Mouse (Mus musculus) CH12.LX (cell line): Measurements from ENCODE around the gene Lhb. TPM values are rescaled to one million over a fixed set of nuclear protein-coding genes. Genes with fewer than 3 reads are reported as not detected.

Experiments
- DNase-seq: peaks from one replicate; pipeline ENCODE4 v3.0.0-alpha.2; 2013; ENCODE audit errors: extremely low read depth
- H3K27ac ChIP-seq: 2 replicates; pipeline ENCODE4 v1.5.1; 2012; ENCODE audit warnings: low read depth, mild to moderate bottlenecking, control low read depth, moderate library complexity; ENCODE audit not compliant: insufficient read depth
- H3K27me3 ChIP-seq: replicated peaks from 2 replicates; pipeline ENCODE3; 2012; ENCODE audit warnings: inconsistent platforms
- H3K36me3 ChIP-seq, 2 experiments: replicated peaks in 1 of 2; 2 replicates each; pipeline versions ENCODE3 to v1.6.1; 2012; ENCODE audit warnings: inconsistent platforms in 1 of 2, low read length in 1 of 2, mild to moderate bottlenecking in 1 of 2, mixed read lengths in 1 of 2, moderate library complexity in 1 of 2; ENCODE audit not compliant: control insufficient read depth in 1 of 2, insufficient read depth in 1 of 2
- H3K4me1 ChIP-seq, 2 experiments: 2 replicates each; pipeline ENCODE4 v1.6.1; 2012; ENCODE audit warnings: inconsistent platforms in 1 of 2, moderate library complexity in 1 of 2; ENCODE audit not compliant: insufficient read depth in 2 of 2, control insufficient read depth in 1 of 2
- H3K4me2 ChIP-seq: 2 replicates; pipeline ENCODE4 v1.6.1; 2012; ENCODE audit warnings: low read depth, mild to moderate bottlenecking, control low read depth; ENCODE audit not compliant: poor library complexity, insufficient read depth, severe bottlenecking
- H3K4me3 ChIP-seq, 3 experiments: fragments of 150-350 bp in 1 of 3; sonication (generic) in 1 of 3; replicated peaks in 1 of 3; 2 replicates each; pipeline versions ENCODE3 to v1.5.1; 2011 to 2012; ENCODE audit warnings: low read depth in 2 of 3, low read length in 2 of 3, mild to moderate bottlenecking in 2 of 3, moderate library complexity in 2 of 3, control low read depth in 1 of 3, improper control_type of control experiment in 1 of 3, inconsistent platforms in 1 of 3, mixed read lengths in 1 of 3; ENCODE audit not compliant: poor library complexity in 1 of 3
- H3K79me2 ChIP-seq: replicated peaks from 2 replicates; pipeline ENCODE4 v1.6.1; 2012; ENCODE audit warnings: mild to moderate bottlenecking, moderate library complexity; ENCODE audit not compliant: control insufficient read depth, poor library complexity, insufficient read depth, severe bottlenecking; ENCODE audit errors: extremely low read depth
- H3K9ac ChIP-seq: 2 replicates; pipeline ENCODE4 v1.6.1; 2012; ENCODE audit warnings: low read depth, mild to moderate bottlenecking, control low read depth, moderate library complexity; ENCODE audit not compliant: insufficient read depth
- H3K9me3 ChIP-seq: replicated peaks from 2 replicates; pipeline ENCODE3; 2012; ENCODE audit warnings: low read length, inconsistent platforms, mixed read lengths
- CHD1 ChIP-seq: IDR thresholded peaks from 2 replicates; pipeline ENCODE4 v1.6.1; 2012; ENCODE audit warnings: low read depth, low read length, improper control_type of control experiment, inconsistent platforms
- CHD2 ChIP-seq: IDR thresholded peaks from 2 replicates; pipeline ENCODE4 v1.6.1; 2011; ENCODE audit warnings: low read length, improper control_type of control experiment
- CTCF ChIP-seq, 2 experiments: IDR thresholded peaks in 1 of 2; conservative IDR thresholded peaks in 1 of 2; 2 replicates each; pipeline ENCODE4 v1.5.1; 2011 to 2012; ENCODE audit warnings: low read depth in 2 of 2, low read length in 2 of 2, improper control_type of control experiment in 1 of 2, inconsistent platforms in 1 of 2, mild to moderate bottlenecking in 1 of 2, moderate library complexity in 1 of 2
- ELF1 ChIP-seq: IDR thresholded peaks from 2 replicates; pipeline ENCODE4 v1.6.1; 2014; ENCODE audit warnings: low read depth, mild to moderate bottlenecking, inconsistent platforms, low read length, improper control_type of control experiment
- EP300 ChIP-seq: IDR thresholded peaks from 2 replicates; pipeline ENCODE4 v1.6.1; 2011; ENCODE audit warnings: low read length, improper control_type of control experiment
- HCFC1 ChIP-seq: IDR thresholded peaks from 2 replicates; pipeline ENCODE4 v1.6.1; 2012; ENCODE audit warnings: low read depth, mild to moderate bottlenecking, inconsistent platforms, low read length, improper control_type of control experiment
- PAX5 ChIP-seq: IDR thresholded peaks from 2 replicates; pipeline ENCODE4 v1.6.1; 2012; ENCODE audit warnings: low read length, inconsistent platforms, mixed read lengths
- POLR2A ChIP-seq: IDR thresholded peaks from 2 replicates; pipeline ENCODE4 v1.6.1; 2011; ENCODE audit warnings: low read depth, mild to moderate bottlenecking, improper control_type of control experiment, low read length
- POLR2AphosphoS2 ChIP-seq: IDR thresholded peaks from 2 replicates; pipeline ENCODE4 v1.6.1; 2011; ENCODE audit warnings: low read depth, low read length, improper control_type of control experiment
- RAD21 ChIP-seq: IDR thresholded peaks from 2 replicates; pipeline ENCODE4 v1.6.1; 2011; ENCODE audit warnings: low read depth, mild to moderate bottlenecking, low read length, improper control_type of control experiment, moderate library complexity
- SIN3A ChIP-seq: IDR thresholded peaks from 2 replicates; pipeline ENCODE4 v1.6.1; 2012; ENCODE audit warnings: low read length, improper control_type of control experiment, inconsistent platforms
- USF2 ChIP-seq: conservative IDR thresholded peaks from 2 replicates; pipeline ENCODE4 v1.6.1; 2011; ENCODE audit warnings: low read depth, low read length, improper control_type of control experiment
- ZKSCAN1 ChIP-seq: IDR thresholded peaks from 2 replicates; pipeline ENCODE4 v1.6.1; 2012; ENCODE audit warnings: low read depth, inconsistent platforms, low read length, improper control_type of control experiment, borderline replicate concordance
- ZNF384 ChIP-seq: IDR thresholded peaks from 2 replicates; pipeline ENCODE4 v1.6.1; 2012; ENCODE audit warnings: low read depth, low read length, improper control_type of control experiment, inconsistent platforms
- dilution Hi-C: fragments of 300-500 bp; cut with MboI; formaldehyde crosslinking; loops from 2 replicates; pipeline ENCODE4 v1.14.3; 2020; ENCODE audit warnings: low sequenced_read_pairs; ENCODE audit not compliant: extremely low pct_unique_long_range_greater_than_20kb, extremely low pct_ligation_motif_present
- in situ Hi-C: fragments of 300-500 bp; cut with MboI; formaldehyde crosslinking; loops from 3 replicates; pipeline ENCODE4 v1.14.3; 2019; ENCODE audit warnings: low sequenced_read_pairs, low pct_ligation_motif_present, low pct_unique_long_range_greater_than_20kb, mixed read lengths
- polyA plus RNA-seq: library from polyadenylated mRNA; unstranded; fragments of >175 nt; gene quantifications from 2 replicates; pipeline ENCODE4 v1.2.1, GENCODE M21; 2012; ENCODE audit warnings: low read depth; ENCODE audit not compliant: insufficient read length
- total RNA-seq, 2 experiments: library from RNA; depleted of rRNA; stranded (reverse); fragments of 300-350 nt in 1 of 2; fragments of >200 nt in 1 of 2; gene quantifications; 2 replicates each; pipeline ENCODE4 v1.2.3; 2012 to 2014

Lhb gene
- total and polyA plus RNA-seq, 3 experiments: not detected

GRCm38 (mm10) chr7:45437521-45438276, 17.1 kb downstream of the Lhb start, which contains the start of gene Ruvbl2:
Gene Ruvbl2 (minus strand): TSS chr7:45438096.
- H3K4me1 ChIP-seq: peaks cover 2 to 37% of the 10 kb centered on the region in 2 experiments; a peak in 3 of 4 replicates
- no peak for DNase-seq
- dilution Hi-C loops (no loop called here), in situ Hi-C loops (no loop called here)
- no peak within 1 kb of the TSS for H3K4me3 ChIP-seq
- no peak within 1 kb of the TSS for H3K9ac ChIP-seq
- TF ChIP-seq CTCF (conservative IDR thresholded peaks at IDR 0.05 in 1 of 2, IDR thresholded peaks at IDR 0.05 in 1 of 2; ENCODE audit: low read depth in 2 of 2, low read length in 2 of 2) (peak in 1 of 2 experiments; percentile 61; a peak in 2 of 4 replicates), RAD21 (peak; percentile 43), SIN3A (no peak)
- no peaks in the 10 kb centered on the region for H3K27me3 ChIP-seq
- H3K79me2 ChIP-seq: peaks cover 13% of the 10 kb centered on the region
- H3K4me2 ChIP-seq: no peak within 1 kb of the TSS
- H3K36me3 ChIP-seq: peaks cover 13 to 48% of the 10 kb centered on the region in 2 experiments
- H3K27ac ChIP-seq: no peak within 1 kb of the TSS
- no peaks in the 10 kb centered on the region for H3K9me3 ChIP-seq

- Histone ChIP-seq H3K9ac (no peak overlapping the region), H3K36me3 (peaks cover 35 to 73% of the 10 kb centered on the region in 2 experiments), H3K4me2 (no peak overlapping the region), H3K27ac (no peak overlapping the region), H3K4me1 (peaks cover 2 to 13% of the 10 kb centered on the region in 2 experiments; a peak in 3 of 4 replicates), H3K27me3 (no peaks in the 10 kb centered on the region), H3K4me3 (no peak overlapping the region)
- TF ChIP-seq POLR2AphosphoS2 (no peak), EP300 (no peak), ELF1 (no peak), PAX5 (no peak), CTCF (conservative IDR thresholded peaks at IDR 0.05 in 1 of 2, IDR thresholded peaks at IDR 0.05 in 1 of 2; ENCODE audit: low read depth in 2 of 2, low read length in 2 of 2) (no peak), USF2 (no peak), ZNF384 (no peak), CHD2 (no peak), HCFC1 (no peak), CHD1 (no peak), ZKSCAN1 (no peak), POLR2A (no peak)
- TF ChIP-seq, all 38 proteins: peak for 0
- in situ Hi-C loops: no loop called here
- no peaks in the 10 kb centered on the region for H3K79me2 ChIP-seq
- dilution Hi-C loops: no loop called here
- H3K9me3 ChIP-seq: no peaks in the 10 kb centered on the region
- DNase-seq: no peak
These were observed 23.2 kb downstream of the Lhb start for GRCm38 (mm10) chr7:45443526-45444420.
